Mouse (Mus musculus): ENCODE data around the gene Dhfr.

The Dhfr gene

GRCm38 (mm10) chr13:92387367-92387766 is 32.8 kb downstream of the Dhfr start:
- DNase-seq (ENCODE audit: low read depth, low spot score), result no peak

GRCm38 (mm10) chr13:92393047-92393661 is 38.6 kb downstream of the Dhfr start:
- no peak for DNase-seq (ENCODE audit: low read depth, low spot score)

- DNase-seq (ENCODE audit: low read depth, low spot score), result no peak
Measured at GRCm38 (mm10) chr13:92398491-92399384, 44.2 kb downstream of the Dhfr start.

- no peak for DNase-seq (ENCODE audit: low read depth, low spot score)
Measured at GRCm38 (mm10) chr13:92402063-92402462, 47.5 kb downstream of the Dhfr start.

- DNase-seq (ENCODE audit: low read depth, low spot score), result no peak
Measured at GRCm38 (mm10) chr13:92403496-92403895, 49.0 kb downstream of the Dhfr start.

- no peak for DNase-seq (ENCODE audit: low read depth, low spot score)
Measured at GRCm38 (mm10) chr13:92410486-92410885, 56.0 kb downstream of the Dhfr start.

GRCm38 (mm10) chr13:92419630-92420029 is 65.1 kb downstream of the Dhfr start:
- no peak for DNase-seq (ENCODE audit: low read depth, low spot score)

- DNase-seq (ENCODE audit: low read depth, low spot score), result no peak
Measured at GRCm38 (mm10) chr13:92423711-92424110, 69.2 kb downstream of the Dhfr start.

- peak; percentile 30 for DNase-seq (ENCODE audit: low read depth, low spot score)
Measured at GRCm38 (mm10) chr13:92425758-92426264, 71.3 kb downstream of the Dhfr start, which contains the start of gene Ankrd34b. Ankrd34b (plus strand) TSS chr13:92425896.

GRCm38 (mm10) chr13:92426294-92427051 is 71.9 kb downstream of the Dhfr start:
- no peak for DNase-seq (ENCODE audit: low read depth, low spot score)

GRCm38 (mm10) chr13:92427351-92427855 is 72.9 kb downstream of the Dhfr start:
- DNase-seq (ENCODE audit: low read depth, low spot score), result no peak
